Mouse (Mus musculus) spleen, postnatal 10 days (tissue): ENCODE results near the gene Lars2.

Source experiments
- DNase-seq, 2 experiments: peaks; one replicate each; pipeline ENCODE4 v3.0.0; 2021 to 2022; ENCODE audit warnings: low spot score in 2 of 2

Gene Lars2

DNA sequence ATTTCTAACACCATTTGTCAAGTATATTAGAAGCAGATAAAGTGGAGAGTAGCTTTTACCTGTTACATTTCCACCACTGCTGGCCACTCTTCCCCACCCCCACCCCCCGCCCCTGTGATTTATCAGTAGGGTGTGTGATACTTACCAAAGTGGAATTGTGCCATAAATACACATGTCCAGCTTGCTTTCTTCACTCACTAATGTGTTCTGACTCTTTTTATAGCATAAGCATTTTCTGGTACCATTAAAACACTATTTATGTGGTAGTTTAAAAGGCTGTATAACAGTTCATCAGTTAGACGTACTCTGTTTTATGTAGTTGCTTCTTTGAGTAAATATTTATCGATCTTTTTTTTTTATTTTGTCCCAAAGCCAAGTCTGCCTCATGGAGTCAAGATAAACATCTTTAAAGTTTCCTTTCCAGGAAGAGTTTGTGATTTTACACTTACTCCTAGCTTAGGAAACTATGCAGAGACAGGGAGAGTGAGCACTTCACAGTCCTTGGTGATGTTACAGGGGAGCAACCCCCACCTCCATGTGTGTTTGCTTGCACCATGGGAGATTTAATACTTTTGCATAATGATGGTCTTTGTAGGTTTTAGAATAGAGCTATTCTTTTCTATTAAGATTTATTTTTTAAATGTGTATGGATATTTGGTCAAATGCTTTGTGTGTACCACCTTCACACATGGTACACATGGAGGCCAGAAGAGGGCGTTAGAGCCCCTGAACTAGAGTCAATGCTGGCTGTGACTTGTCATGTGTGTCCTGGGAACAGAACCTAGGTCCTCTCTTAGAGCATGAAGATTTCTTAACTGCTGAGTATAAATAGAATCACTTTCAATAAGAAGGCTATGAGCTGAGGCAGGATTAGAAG, 139.8 kb downstream of the Lars2 start:
- no peak for DNase-seq

DNA sequence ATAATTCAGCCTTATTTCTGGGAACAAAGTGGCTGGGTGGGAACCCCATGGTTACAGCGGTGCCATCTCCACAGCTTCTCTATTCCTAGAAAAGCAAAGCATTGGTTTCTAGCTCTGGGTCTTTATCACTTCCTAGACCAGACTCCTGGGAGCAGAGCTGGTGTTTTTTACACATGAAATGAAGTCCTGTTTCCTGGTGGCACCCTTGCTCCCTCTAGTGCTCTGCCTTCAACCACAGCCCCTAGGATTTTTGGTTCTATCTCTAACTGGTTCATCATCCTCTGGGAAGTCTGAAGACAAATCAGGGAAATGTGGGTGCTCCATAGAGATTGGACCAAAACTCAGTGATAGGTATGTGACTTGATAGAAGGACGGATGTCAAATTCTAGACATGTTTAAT, 140.7 kb downstream of the Lars2 start:
- no peak for DNase-seq

DNA sequence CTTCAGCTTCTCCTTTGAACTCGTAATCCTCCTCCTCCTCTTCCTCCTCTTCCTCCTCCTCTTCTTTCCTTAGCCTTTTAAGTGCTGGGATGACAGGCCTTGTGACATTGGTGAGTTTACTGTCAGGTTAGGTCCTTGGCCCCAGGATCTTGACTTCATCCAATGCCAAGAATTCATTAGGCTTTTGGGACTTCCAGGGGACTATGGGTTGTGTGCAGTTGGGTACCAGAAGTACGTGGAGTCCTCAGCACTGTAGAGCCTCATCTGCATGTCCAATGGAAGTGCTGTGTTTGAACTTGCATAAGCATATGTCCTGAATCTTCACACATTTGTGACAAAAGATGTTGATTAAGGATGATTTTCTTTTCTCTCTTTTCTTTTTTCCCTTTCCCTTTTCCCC, 142.3 kb downstream of the Lars2 start:
- DNase-seq, result no peak

DNA sequence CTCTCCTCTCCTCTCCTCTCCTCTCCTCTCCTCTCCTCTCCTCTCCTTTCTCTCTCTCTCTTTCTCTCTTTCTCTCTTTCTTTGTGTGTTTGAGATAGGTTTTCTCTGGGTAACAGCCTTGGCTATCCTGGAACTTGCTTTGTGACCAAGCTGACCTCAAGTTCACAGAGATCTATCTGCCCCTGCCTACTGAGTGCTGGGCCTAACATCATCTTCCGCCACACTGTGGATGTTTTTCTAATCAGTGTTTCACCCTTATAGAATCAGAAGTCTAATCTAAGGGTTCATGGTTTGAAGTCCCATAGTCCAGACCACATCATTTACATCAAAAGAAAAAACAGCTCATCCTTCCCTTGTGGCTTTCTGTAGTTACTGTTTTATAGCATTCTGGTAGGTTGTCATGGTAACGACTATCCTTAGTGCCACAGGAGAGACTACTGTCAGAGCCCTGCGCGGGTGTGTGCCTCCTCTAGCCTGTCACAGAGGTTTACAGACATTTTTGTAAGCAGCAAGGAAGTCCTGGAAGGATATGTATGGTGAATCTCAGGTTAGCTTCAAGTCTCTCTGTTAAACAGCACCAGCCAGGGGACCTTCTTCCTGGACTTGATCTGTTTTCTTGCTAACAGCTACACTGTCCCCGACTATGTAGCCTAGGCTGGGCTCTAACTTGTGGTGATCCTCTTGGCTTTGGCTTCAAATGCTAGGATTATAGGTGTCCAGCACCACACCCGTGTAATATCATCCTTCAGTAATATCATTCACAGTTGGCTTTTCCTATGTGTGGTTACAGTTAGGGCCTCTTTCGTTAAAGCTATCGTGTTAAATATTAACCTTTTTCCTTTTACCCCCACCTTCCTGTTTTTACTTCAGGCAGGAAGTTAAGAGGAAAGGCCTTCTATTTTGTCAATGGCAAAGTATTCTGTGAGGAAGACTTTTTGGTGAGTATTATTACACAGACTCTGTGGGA, 143.2 kb downstream of the Lars2 start:
- peak in 1 of 2 experiments; percentile 34 for DNase-seq

DNA sequence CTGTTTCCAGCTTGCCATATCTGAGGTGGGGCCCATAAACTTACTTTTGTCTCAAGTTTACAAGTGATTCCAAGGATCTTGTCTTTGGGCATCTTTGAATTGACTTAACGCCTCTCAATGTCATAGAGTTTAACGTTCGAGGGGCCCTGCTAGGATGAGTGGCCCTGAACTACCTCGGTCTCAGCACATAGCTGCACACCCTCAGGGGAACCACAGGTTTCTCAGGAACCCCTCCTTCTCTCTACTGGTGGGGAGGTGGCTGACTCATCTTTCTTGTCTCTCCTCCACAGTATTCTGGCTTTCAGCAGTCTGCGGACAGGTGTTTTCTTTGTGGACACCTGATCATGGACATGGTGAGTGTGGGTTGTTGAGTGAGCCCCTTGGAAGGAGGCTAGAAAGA, 144.2 kb downstream of the Lars2 start:
- no peak for DNase-seq
